Mouse (Mus musculus) erythroblast, adult 5-6 weeks (primary cell): Measurements from ENCODE around the gene Pde8a. TPM values are rescaled to one million over a fixed set of nuclear protein-coding genes. Genes with fewer than 3 reads are reported as not detected.

Experiments used
- ATAC-seq: replicated peaks from 2 replicates; pipeline ENCODE4 v1.8.0; 2016; ENCODE audit warnings: moderate number of reproducible peaks, mild to moderate bottlenecking, moderate TSS enrichment, inconsistent platforms; ENCODE audit not compliant: poor library complexity, low FRiP score, severe bottlenecking
- total RNA-seq, 2 experiments: library from RNA; stranded (forward) in 1 of 2; stranded (reverse) in 1 of 2; fragments of 150-400 nt in 1 of 2; fragments of 200-764, 138-1000 nt in 1 of 2; gene quantifications; 2 replicates each; pipeline versions ENCODE4 v1.2.3 to v1.2.4; 2015 to 2017; ENCODE audit warnings: low replicate concordance in 2 of 2

The Pde8a gene
- total RNA-seq, 2 experiments from 2014 or later: 1.5 to 6.3 TPM

GRCm38 (mm10) chr7:81367946-81368345 lies 154.6 kb downstream of the Pde8a start:
- ATAC-seq: no peak

DNA sequence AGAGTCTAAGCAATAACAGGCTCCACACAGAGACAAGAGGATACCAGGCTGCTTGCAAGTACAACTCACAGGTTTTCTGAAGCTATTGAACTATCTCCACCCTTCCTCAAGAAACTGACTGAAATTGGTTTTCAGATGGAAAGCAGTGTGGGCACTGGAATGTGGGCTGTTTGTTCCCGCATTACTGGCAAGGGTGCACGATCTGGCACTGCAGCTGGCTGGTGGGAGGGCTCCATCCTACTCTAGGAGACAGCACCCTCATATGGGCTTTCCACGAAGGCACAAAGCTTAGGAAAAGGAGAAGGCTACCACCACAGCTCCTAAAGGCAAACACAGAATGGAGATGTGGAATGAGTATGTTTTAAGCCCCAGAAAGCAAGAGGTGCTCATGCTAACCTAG lies 156.3 kb downstream of the Pde8a start:
- no peak for ATAC-seq

DNA sequence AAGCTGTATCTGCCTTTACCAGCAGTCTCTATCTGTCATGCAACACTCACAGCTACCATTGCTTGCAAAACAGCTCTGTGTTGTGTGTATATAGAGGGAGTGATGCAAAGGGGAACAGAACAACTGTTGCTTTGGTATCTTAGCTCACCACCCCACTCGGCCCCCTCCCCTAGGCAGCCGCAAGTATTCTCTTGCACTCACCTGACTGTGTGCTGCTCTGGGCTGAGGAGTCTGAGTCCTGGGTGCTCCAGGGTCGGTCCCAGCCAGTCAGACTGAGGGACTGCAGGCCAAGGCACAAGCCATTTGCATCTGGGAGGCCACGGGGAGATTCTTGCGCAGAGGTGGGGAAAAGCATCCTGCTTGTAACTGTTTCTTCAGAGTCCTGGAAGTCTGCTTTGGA lies 158.4 kb downstream of the Pde8a start:
- ATAC-seq: no peak

GRCm38 (mm10) chr7:81372337-81372920 lies 159.0 kb downstream of the Pde8a start:
- ATAC-seq: no peak

- no peak for ATAC-seq
Measured at GRCm38 (mm10) chr7:81379363-81379762, 166.0 kb downstream of the Pde8a start.

Other genes with a start within 250 kb of the Pde8a start
- gene Zfp592, start 219.9 kb upstream of the Pde8a start, total RNA-seq (2015; ENCODE audit: low replicate concordance): 9.4 and 10.4 TPM in 2 replicates
- 13.8 and 17.7 TPM in 2 replicates for gene Zfp592, start 219.9 kb upstream of the Pde8a start, total RNA-seq (2017; ENCODE audit: low replicate concordance)
- not detected in 2 replicates for gene Alpk3, start 156.0 kb upstream of the Pde8a start, total RNA-seq (2015; ENCODE audit: low replicate concordance)
- gene Alpk3, start 156.0 kb upstream of the Pde8a start, total RNA-seq (2017; ENCODE audit: low replicate concordance): 0.14 TPM in 1 of 2 replicates, not detected in the other
- 0.84 TPM in 1 of 2 replicates, not detected in the other for gene Slc28a1, start 98.8 kb upstream of the Pde8a start, total RNA-seq (2015; ENCODE audit: low replicate concordance)
- 0.26 TPM in 1 of 2 replicates, not detected in the other for gene Slc28a1, start 98.8 kb upstream of the Pde8a start, total RNA-seq (2017; ENCODE audit: low replicate concordance)
- 779 and 843 TPM in 2 replicates for gene Rps17, start 131.7 kb downstream of the Pde8a start, total RNA-seq (2015; ENCODE audit: low replicate concordance)
- 542 and 565 TPM in 2 replicates for gene Rps17, start 131.7 kb downstream of the Pde8a start, total RNA-seq (2017; ENCODE audit: low replicate concordance)
- not detected in 2 replicates for gene Cpeb1, start 241.9 kb downstream of the Pde8a start, total RNA-seq (2015; ENCODE audit: low replicate concordance)
- not detected in 2 replicates for gene Cpeb1, start 241.9 kb downstream of the Pde8a start, total RNA-seq (2017; ENCODE audit: low replicate concordance)